Mouse (Mus musculus): ENCODE results near the gene Mrc1. TPM values are rescaled to one million over a fixed set of nuclear protein-coding genes. Genes with fewer than 3 reads are reported as not detected.

Mrc1 gene
- polyA plus RNA-seq, 3 experiments from 2014 or later = 0.12 to 0.26 TPM; not detected in 1

DNA sequence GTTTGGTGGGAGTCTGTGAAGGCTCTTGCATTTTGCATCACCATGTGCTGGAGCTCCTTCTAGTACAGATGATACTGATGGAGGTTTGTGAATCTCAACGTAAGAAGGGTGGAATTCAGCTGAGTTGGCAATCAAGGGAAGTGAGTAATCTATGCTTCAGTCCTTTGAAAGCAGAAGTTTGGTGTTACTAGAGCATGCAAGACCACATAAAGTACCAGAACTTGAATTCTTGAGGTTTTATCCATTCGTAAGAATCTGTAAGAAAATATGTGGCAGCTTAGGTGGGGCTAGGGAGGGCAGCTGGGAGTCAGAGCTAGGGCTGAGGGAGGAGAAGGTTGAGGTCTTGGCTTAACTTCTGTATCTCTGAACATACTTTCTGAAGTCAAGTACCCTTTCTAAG is 15.5 kb downstream of the Mrc1 start:
- ATAC-seq = no peak

DNA sequence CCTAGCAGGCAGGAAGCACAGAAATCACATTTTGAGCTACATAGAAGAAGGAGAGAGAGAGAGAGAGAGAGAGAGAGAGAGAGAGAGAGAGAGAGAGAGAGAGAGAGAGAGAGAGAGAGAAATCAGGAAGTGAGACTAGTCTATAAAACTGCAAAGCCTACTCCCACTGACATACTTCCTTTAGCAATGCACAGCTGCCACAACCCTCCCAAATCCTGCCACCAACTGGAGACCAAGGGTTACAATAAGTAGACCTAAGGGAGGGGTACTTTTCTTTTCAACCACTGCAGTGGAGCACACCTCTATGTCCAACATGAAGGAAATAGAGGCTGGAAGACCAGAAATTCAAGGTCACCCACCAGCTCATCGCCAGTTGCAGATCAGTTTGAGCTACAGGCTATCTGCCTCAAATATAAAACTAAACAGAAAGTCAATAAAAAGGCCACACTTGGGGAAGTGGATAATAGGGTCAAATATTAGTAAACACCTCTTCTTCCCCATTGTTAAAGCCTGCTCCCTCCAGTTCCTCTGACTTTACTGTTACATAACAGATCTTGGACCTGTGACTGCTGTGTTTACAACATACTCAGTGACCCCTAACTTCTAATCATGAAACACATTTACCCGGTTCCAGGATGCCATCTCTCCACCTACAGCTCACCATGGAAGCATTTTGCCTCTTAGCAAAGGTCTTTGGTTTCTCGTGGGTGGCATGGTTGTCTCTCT is 20.8 kb downstream of the Mrc1 start:
- no peak for ATAC-seq

- no peak for ATAC-seq
These were observed 22.7 kb downstream of the Mrc1 start for GRCm38 (mm10) chr2:14251938-14252337.

DNA sequence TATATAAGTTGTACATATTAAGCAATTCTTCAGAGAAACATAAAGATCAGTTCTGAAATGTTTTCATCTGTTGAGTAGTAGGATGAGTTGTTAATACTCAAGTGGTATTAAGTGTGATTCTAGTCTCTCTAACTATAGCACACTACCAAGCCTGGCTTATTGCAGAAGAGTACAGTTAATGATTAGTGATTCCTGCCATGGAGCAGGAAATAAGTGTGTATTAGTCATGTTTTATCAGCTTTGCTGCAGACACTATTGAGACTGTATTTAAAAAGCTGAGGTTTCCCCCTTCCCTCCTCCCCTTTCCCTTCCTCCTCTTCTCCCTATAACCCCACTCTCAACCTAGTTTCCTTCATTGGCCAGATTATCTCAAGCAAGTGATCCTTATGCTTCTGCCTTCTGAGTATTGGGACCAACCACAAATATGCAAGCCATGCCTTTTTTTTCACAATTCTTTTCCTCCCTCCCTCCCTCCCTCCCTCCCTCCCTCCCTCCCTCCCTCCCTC is 29.2 kb downstream of the Mrc1 start:
- no peak for ATAC-seq

DNA sequence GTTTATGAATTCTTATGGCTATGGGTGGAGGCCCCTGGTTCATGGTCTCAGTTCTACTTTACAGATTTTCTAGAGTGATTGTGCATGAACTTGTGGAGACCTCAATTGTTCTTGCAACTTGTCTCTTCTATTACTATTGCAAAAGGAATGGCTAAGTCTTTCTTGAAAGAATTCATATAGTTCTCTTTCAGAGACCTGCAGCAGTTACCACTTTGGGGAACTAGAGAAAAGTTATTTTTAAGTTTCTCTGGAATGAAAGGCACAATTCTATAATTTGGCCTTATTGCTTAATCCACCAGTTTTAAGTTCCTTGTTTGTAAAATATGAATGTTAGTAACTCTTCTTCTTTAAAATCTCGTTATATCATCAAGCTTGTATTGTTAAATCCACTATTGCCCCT is 32.9 kb downstream of the Mrc1 start:
- ATAC-seq = no peak

- no peak for ATAC-seq
These were observed 40.0 kb downstream of the Mrc1 start for GRCm38 (mm10) chr2:14269160-14269559.

- ATAC-seq = no peak
These were observed 42.9 kb downstream of the Mrc1 start for GRCm38 (mm10) chr2:14272088-14272487.

DNA sequence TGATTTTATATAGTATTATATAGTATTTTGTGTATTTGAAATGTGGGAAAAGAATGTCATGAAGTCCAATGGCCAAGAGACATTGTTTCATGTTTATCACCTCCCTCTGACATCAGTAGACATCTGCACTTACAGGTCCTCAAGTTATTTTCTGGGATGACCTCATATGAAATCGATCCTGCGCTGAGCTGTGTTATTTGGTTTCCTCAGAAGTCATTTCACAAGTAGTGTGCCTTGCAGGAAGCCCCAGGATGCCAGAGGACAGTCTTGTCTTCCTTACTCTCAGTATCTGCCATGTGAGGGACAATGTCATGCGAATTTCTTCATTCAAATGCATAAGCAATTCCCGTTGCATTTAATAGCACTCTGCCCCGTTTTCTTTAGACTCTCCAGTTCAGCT is 46.6 kb downstream of the Mrc1 start:
- no peak for ATAC-seq

- no peak for ATAC-seq
These were observed 50.1 kb downstream of the Mrc1 start for GRCm38 (mm10) chr2:14279256-14279655.

DNA sequence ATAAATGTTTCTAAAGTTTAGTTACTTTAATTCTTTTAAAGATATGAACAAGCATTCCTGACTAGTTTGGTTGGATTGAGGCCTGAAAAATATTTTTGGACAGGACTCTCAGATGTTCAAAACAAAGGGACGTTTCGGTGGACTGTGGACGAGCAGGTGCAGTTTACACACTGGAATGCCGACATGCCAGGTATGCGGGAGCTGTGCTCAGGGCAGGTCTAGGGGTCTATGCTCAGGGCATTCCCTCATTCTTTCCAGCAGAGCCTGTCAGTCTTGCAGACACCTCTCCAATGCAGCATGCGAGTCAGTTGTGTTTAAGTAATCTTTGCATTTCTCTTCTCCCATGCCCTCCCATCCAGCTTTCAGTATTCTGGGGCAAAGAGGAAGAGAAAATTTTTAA is 50.6 kb downstream of the Mrc1 start:
- ATAC-seq = no peak

GRCm38 (mm10) chr2:14295334-14295733 is 66.1 kb downstream of the Mrc1 start:
- ATAC-seq = peak; percentile 60

GRCm38 (mm10) chr2:14312505-14313380 is 83.6 kb downstream of the Mrc1 start:
- ATAC-seq = no peak

DNA sequence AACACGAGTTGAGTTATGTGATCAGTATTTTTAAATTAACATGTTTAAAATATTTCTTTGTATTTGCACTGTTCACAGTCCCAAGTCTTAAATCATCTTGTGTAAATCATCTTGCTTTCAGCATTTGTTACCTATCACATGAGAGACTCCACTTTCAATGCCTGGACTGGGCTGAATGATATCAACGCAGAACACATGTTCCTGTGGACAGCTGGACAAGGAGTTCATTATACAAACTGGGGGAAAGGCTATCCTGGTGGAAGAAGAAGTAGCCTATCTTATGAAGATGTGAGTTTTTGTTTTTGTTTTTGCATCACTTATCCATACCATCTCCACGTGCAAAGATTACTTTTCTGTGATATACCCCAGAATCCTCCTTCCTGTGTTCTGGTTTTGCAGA is 85.9 kb downstream of the Mrc1 start:
- ATAC-seq = no peak

- no peak for ATAC-seq
These were observed 112.6 kb downstream of the Mrc1 start for GRCm38 (mm10) chr2:14341652-14342308.

GRCm38 (mm10) chr2:14342309-14342839 is 113.2 kb downstream of the Mrc1 start:
- ATAC-seq = no peak

Other genes with a start within 250 kb of the Mrc1 start
- not detected for gene Hacd1, start 173.3 kb upstream of the Mrc1 start, polyA plus RNA-seq (2017; shearing (Covaris generic))
- gene Stam, start 155.3 kb upstream of the Mrc1 start, polyA plus RNA-seq (2017; shearing (Covaris generic)) = 10 to 100 TPM; 14.1 to 25.7 (median 16.8) TPM
- not detected for gene Tmem236, start 54.9 kb upstream of the Mrc1 start, polyA plus RNA-seq (2017; shearing (Covaris generic))
- gene Slc39a12, start 158.9 kb downstream of the Mrc1 start, polyA plus RNA-seq (2017; shearing (Covaris generic)) = not detected